Mouse (Mus musculus): ENCODE results near the gene Sprr2a3. TPM values are rescaled to one million over a fixed set of nuclear protein-coding genes. Genes with fewer than 3 reads are reported as not detected.
"Not testable (repeated sequence)": the region's sequence is repeated elsewhere in the genome, so short reads cannot be mapped to it uniquely, and the experiment has no call there.

The Sprr2a3 gene
- not detected for total RNA-seq (2021)

DNA sequence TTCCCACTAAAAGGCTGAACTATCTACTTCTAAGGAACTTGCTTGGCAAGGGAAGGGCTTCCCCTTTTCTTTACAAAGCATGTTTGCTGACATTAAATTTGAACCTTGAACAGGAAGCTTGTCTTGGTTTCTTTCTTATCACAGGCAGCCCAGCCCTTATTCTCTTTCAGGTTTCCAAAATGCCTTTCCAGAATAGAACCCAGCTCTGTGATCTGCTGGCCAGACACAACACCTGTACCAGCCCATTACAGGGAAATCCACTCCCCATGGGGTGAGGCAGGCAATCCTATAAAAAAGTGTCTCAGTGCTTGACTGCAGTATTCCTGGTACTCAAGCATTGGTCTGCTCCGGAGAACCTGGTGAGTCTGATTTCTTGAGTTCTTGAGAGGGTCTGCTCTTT is at the start of gene Sprr2a3:
TSS of gene Sprr2a3 (plus strand) at position 317 of the 400 bp plus-strand sequence.
- DNase-seq (ENCODE audit: low spot score); intact Hi-C loops (cut with DNase I): not testable (repeated sequence)

DNA sequence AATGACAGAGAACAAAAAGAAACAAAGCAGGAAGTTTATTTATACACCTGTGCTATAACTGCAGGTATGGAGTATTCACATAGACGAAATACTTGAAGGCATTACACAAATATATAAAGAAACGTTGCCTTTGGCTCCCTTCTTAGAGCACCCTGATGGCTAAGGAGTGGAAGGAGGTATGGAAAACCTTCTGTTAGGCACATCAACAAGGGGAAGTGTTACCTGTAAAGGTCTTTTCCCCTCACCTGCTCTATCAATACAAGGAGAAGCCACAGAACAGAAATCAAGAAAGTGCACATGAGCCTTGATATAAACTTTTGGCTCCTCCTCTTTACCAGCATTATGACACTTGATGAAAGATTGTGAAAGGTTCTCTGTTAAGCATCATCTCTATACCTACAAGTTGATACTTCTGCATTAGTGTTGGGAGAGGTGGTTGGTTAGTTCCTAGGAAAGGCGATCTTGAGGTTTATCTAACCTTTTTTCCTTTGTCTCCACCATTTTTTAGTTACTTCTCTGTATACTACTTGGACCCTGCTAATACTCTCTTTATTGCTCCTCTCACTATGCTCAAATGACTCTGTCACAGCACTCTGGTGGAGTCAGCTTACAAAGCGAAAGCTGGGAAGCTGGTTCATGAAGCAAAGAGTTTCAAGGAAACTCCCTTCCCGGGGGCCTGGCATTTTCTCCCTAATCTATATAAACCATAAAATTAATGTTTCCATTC is 48.6 kb upstream of the Sprr2a3 start:
- DNase-seq (ENCODE audit: low spot score); intact Hi-C loops (cut with DNase I): not testable (repeated sequence)

GRCm38 (mm10) chr3:92238736-92239135 is 46.5 kb upstream of the Sprr2a3 start:
- intact Hi-C loops (cut with DNase I); DNase-seq (ENCODE audit: low spot score): not testable (repeated sequence)

- intact Hi-C loops (cut with DNase I); DNase-seq (ENCODE audit: low spot score): not testable (repeated sequence)
These were observed 46.0 kb upstream of the Sprr2a3 start for GRCm38 (mm10) chr3:92239197-92239596.

DNA sequence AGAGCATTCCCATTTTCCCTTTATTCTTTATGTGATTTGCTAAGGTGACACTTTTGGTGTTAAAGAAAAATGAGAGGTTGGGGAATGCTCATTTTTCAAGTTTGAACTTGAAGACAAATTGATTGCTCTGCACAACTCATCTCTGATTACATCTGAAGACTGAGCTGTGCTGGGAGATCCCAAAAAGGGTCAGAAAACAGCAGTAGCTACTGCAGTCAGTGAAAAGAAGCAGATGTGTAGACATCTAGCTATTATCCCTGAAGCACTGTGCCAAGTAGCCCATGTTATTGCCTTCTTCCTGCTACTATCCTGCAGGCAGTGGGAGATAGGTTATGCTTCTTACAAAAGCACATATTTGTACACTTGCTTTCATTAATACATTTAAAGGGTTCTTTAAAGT is 40.4 kb upstream of the Sprr2a3 start:
- DNase-seq (ENCODE audit: low spot score); intact Hi-C loops (cut with DNase I): not testable (repeated sequence)

DNA sequence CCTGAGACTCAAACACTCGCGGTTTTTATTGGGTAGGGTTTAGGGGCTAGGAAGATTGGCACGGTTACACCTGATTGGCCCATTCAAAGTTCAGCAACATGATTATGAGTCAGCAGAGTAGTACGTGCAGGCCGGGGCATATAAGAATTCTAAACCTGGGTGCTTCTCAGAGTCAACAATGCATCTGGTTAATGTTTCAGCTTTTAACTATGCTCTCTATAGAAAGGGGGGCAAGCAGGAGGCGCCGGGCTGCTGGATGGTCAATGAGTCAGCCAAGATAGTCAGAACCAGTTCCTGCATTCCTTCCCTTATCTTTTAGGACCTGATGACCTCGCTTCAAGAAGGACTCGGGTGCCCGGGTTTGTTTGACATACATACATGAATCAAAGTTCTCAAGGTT is 39.0 kb upstream of the Sprr2a3 start:
- DNase-seq (ENCODE audit: low spot score); intact Hi-C loops (cut with DNase I): not testable (repeated sequence)

- DNase-seq (ENCODE audit: low spot score); intact Hi-C loops (cut with DNase I): not testable (repeated sequence)
These were observed 36.7 kb upstream of the Sprr2a3 start for GRCm38 (mm10) chr3:92248494-92248893.

DNA sequence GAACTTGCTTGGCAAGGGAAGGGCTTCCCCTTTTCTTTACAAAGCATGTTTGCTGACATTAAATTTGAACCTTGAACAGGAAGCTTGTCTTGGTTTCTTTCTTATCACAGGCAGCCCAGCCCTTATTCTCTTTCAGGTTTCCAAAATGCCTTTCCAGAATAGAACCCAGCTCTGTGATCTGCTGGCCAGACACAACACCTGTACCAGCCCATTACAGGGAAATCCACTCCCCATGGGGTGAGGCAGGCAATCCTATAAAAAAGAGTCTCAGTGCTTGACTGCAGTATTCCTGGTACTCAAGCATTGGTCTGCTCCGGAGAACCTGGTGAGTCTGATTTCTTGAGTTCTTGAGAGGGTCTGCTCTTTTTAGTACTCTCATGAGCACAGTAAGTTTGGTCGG is 34.8 kb upstream of the Sprr2a3 start:
- intact Hi-C loops (cut with DNase I); DNase-seq (ENCODE audit: low spot score): not testable (repeated sequence)

GRCm38 (mm10) chr3:92253860-92254259 is 31.4 kb upstream of the Sprr2a3 start:
- intact Hi-C loops (cut with DNase I); DNase-seq (ENCODE audit: low spot score): not testable (repeated sequence)

GRCm38 (mm10) chr3:92258526-92258925 is 26.7 kb upstream of the Sprr2a3 start:
- intact Hi-C loops (cut with DNase I); DNase-seq (ENCODE audit: low spot score): not testable (repeated sequence)

GRCm38 (mm10) chr3:92263462-92263861 is 21.8 kb upstream of the Sprr2a3 start:
- DNase-seq (ENCODE audit: low spot score); intact Hi-C loops (cut with DNase I): not testable (repeated sequence)

- intact Hi-C loops (cut with DNase I); DNase-seq (ENCODE audit: low spot score): not testable (repeated sequence)
These were observed 13.7 kb upstream of the Sprr2a3 start for GRCm38 (mm10) chr3:92271414-92271985.

GRCm38 (mm10) chr3:92273504-92273903 is 11.7 kb upstream of the Sprr2a3 start:
- DNase-seq (ENCODE audit: low spot score); intact Hi-C loops (cut with DNase I): not testable (repeated sequence)

- DNase-seq (ENCODE audit: low spot score); intact Hi-C loops (cut with DNase I): not testable (repeated sequence)
These were observed 11.2 kb upstream of the Sprr2a3 start for GRCm38 (mm10) chr3:92274018-92274417.

- DNase-seq (ENCODE audit: low spot score); intact Hi-C loops (cut with DNase I): not testable (repeated sequence)
These were observed 5.6 kb upstream of the Sprr2a3 start for GRCm38 (mm10) chr3:92279663-92280062.

DNA sequence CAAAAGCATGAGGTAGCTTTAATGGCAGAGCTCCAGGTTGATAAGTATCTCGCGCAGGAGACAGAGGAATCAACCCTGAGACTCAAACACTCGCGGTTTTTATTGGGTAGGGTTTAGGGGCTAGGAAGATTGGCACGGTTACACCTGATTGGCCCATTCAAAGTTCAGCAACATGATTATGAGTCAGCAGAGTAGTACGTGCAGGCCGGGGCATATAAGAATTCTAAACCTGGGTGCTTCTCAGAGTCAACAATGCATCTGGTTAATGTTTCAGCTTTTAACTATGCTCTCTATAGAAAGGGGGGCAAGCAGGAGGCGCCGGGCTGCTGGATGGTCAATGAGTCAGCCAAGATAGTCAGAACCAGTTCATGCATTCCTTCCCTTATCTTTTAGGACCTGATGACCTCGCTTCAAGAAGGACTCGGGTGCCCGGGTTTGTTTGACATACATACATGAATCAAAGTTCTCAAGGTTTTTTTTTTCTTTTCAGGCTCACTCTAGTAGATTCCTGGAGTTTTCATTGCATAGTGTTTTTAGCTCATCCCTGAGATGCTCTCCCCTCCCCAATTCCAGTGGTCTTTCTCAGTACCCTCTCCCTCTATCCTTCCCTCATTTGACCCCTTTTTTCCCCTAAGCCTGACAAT is 4.1 kb upstream of the Sprr2a3 start:
- intact Hi-C loops (cut with DNase I); DNase-seq (ENCODE audit: low spot score): not testable (repeated sequence)

DNA sequence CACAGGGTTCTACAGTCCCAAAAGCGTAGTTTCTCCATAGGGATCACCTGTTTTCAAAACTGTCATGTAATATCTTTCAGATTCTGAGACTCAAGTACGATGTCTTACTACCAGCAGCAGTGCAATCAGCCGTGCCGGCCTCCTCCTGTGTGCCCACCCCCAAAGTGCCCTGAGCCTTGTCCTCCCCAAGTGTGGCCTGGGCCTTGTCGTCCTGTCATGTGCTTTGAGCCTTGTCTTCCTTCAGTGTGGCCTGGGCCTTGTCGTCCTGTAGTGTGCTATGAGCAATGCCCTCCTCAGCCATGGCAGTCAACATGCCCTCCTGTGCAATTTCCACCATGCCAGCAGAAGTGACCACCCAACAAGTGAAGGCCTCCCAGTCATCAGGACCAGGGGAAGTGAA is 3.3 kb downstream of the Sprr2a3 start:
- DNase-seq (ENCODE audit: low spot score); intact Hi-C loops (cut with DNase I): not testable (repeated sequence)

DNA sequence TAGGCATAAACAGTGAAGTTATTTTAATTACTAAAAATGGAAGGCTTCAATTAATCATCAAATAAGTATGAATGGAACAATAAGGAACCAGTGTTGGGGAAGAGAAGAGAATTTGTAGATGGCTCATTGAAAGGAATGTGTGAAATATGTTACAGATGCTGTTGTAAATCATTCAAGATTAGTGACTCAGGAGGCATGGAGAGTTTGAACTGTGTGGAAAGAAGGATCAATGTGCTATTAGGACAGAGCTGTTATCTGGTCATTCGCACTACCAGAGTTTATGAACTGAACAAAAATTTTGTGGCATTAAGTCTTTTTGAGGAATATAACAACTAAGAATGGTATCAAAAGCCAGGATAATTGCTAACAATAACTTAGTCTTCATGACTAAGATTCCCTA is 22.2 kb downstream of the Sprr2a3 start:
- intact Hi-C loops (cut with DNase I): no loop called here

DNA sequence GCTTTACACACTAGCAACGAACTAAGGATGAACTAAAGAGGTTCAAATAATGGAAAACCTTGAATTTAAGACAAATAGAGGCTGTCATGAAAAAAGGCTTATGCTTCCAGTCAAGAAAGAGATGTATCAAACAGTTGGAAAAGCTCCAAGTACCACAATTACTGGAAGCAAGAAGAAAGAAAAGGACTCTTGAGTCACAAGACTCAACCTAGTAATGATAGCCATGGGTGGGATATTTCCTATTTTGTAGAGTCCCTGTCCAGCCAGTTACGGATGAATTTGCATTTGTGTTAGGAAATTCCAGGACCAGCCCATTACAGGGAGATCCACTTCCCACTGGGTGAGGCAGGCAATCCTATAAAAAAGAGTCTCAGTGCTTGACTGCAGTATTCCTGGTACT is 31.1 kb downstream of the Sprr2a3 start, which contains the start of gene Sprr2b:
TSS of gene Sprr2b (plus strand) at position 301 of the 400 bp plus-strand sequence.
- intact Hi-C loops (cut with DNase I): no loop called here
- no peak for DNase-seq (ENCODE audit: low spot score)

More for the DNA sequence above, 22.2 kb downstream of the Sprr2a3 start:
- DNase-seq (ENCODE audit: low spot score): no peak

DNA sequence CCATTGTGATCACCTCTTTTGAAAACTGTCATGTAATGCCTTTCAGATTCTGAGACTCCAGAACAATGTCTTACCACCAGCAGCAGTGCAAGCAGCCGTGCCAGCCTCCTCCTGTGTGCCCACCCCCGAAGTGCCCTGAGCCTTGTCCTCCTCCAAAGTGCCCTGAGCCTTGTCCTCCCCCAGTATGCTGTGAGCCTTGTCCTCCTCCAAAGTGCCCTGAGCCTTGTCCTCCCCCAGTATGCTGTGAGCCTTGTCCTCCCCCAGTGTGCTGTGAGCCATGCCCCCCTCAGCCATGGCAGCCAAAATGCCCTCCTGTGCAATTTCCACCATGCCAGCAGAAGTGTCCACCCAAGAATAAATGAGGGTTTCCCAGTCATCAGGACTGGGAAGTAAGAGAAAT is 32.2 kb downstream of the Sprr2a3 start:
- no peak for DNase-seq (ENCODE audit: low spot score)
- intact Hi-C loops (cut with DNase I): no loop called here

GRCm38 (mm10) chr3:92336278-92336677 is 51.1 kb downstream of the Sprr2a3 start:
- intact Hi-C loops (cut with DNase I): no loop called here

More at GRCm38 (mm10) chr3:92336278-92336677, 51.1 kb downstream of the Sprr2a3 start:
- DNase-seq (ENCODE audit: low spot score): no peak
